Mouse (Mus musculus): ENCODE measurements around the gene Syt11. TPM values are rescaled to one million over a fixed set of nuclear protein-coding genes. Genes with fewer than 3 reads are reported as not detected.

The Syt11 gene
- total and polyA plus RNA-seq, 2 experiments = 0.92 to 1.6 TPM

DNA sequence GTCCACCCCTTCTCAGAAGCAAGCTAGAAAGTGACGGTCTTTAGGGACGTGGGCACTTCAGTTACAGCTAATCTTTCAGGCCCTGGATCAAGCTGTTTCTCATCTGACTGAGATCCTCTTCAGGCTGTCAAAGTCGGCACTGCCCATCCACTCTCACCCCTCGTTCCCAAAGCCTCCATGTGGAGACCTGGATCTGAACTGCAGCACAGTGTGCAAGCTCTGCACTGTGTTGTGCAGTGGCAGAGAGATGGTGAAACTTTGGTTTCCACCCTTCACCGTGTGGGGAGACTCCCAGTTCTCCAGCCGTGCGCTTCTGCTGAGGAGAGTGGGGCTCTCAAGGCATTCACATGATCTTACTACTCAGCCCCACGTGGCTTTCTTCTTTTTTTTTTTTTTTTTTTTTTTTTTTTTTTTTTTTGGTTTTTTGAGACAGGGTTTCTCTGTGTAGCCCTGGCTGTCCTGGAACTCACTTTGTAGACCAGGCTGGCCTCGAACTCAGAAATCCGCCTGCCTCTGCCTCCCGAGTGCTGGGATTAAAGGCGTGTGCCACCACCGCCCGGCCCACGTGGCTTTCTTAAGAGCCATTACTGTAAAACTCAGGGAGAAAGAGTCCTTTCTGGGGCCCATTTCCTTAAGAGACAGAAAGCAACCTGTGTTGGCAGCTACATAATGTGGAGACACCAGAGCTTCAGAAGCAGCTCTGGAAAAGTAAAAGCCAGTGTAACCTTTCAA lies 28.7 kb downstream of the Syt11 start:
- no peak for DNase-seq (ENCODE audit: extremely low read depth, low read depth, low spot score)
- Histone ChIP-seq H3K36me3 (ENCODE audit: control insufficient read depth, insufficient read depth, low read length) (no peaks in the 10 kb centered on the region), H3K79me2 (ENCODE audit: control insufficient read depth, insufficient read depth, low read length) (no peaks in the 10 kb centered on the region), H3K4me3 (ENCODE audit: insufficient read depth, low read depth, low read length) (no peak overlapping the region), H3K27ac (replicated peaks; ENCODE audit: insufficient read depth, low read depth, low read length) (no peak overlapping the region), H3K27me3 (ENCODE audit: control insufficient read depth, insufficient read depth, low read length) (no peaks in the 10 kb centered on the region), H3K4me1 (ENCODE audit: control insufficient read depth, insufficient read depth, low read length) (no peaks in the 10 kb centered on the region), H3K9ac (ENCODE audit: low read depth, low read length) (no peak overlapping the region)
- TF ChIP-seq CTCF (IDR thresholded peaks at IDR 0.05; ENCODE audit: low read depth, low read length) (no peak), POLR2A (IDR thresholded peaks at IDR 0.05; ENCODE audit: extremely low read depth, insufficient read depth, low read length) (no peak)
- WGBS = 89% methylated on average over 14 of the region's 15 CpGs

DNA sequence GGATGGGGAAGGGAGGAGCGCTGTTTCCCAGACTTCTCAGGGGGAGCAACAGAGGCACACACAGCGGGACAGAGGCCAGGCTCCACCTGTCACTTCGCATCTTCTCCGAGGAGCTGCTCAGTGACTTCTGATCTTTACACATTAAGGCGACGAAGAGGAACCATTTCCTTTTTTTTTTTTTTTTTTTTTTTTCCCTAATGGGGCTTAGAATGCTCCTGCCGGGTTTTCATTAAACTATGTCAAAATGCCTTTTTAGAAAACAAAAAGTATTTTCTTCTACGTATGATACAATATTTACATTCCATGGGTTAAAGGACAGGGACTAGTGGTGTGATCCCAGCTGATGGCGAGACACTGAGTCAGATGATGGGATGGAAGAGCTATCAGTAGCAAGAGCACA lies 29.4 kb downstream of the Syt11 start:
- Histone ChIP-seq H3K27me3 (ENCODE audit: control insufficient read depth, insufficient read depth, low read length) (no peaks in the 10 kb centered on the region), H3K79me2 (ENCODE audit: control insufficient read depth, insufficient read depth, low read length) (no peaks in the 10 kb centered on the region), H3K4me3 (ENCODE audit: insufficient read depth, low read depth, low read length) (no peak overlapping the region), H3K27ac (replicated peaks; ENCODE audit: insufficient read depth, low read depth, low read length) (no peak overlapping the region), H3K4me1 (ENCODE audit: control insufficient read depth, insufficient read depth, low read length) (no peaks in the 10 kb centered on the region), H3K9ac (ENCODE audit: low read depth, low read length) (peak overlapping the region; percentile 5; the same call in 1 of the 2 replicates), H3K36me3 (ENCODE audit: control insufficient read depth, insufficient read depth, low read length) (no peaks in the 10 kb centered on the region)
- no peak for DNase-seq (ENCODE audit: extremely low read depth, low read depth, low spot score)
- TF ChIP-seq POLR2A (IDR thresholded peaks at IDR 0.05; ENCODE audit: extremely low read depth, insufficient read depth, low read length) (no peak), CTCF (IDR thresholded peaks at IDR 0.05; ENCODE audit: low read depth, low read length) (no peak)
- 88% methylated on average over 9 of the region's 9 CpGs for WGBS

DNA sequence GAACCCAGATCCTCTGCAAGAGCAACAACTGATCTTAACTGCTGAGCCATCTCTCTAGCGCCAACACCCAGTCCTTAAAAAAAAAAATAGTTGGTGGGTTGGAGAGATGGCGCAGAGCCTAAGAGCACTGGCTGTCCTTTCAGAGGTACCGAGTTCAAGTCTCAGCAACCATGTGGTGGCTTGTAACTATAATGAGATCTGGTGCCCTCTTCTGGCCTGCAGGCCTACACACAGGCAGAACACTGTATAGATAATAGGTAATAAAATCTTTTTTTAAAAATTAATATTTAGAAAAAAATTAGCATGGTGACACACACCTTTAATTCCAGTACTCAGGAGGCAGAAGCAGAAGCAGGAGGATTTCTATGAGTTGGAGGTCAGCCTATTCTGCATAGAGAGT lies 34.8 kb downstream of the Syt11 start:
- H3K36me3 ChIP-seq (ENCODE audit: control insufficient read depth, insufficient read depth, low read length) = no peaks in the 10 kb centered on the region
- TF ChIP-seq POLR2A (IDR thresholded peaks at IDR 0.05; ENCODE audit: extremely low read depth, insufficient read depth, low read length) (no peak), CTCF (IDR thresholded peaks at IDR 0.05; ENCODE audit: low read depth, low read length) (peak; percentile 16; the same call in 1 of the 2 replicates)
- no peak for DNase-seq (ENCODE audit: extremely low read depth, low read depth, low spot score)
- no peak overlapping the region for H3K9ac ChIP-seq (ENCODE audit: low read depth, low read length)
- no peak overlapping the region for H3K27ac ChIP-seq (replicated peaks; ENCODE audit: insufficient read depth, low read depth, low read length)
- 95% methylated on average over 3 of the region's 3 CpGs for WGBS
- no peak overlapping the region for H3K4me3 ChIP-seq (ENCODE audit: insufficient read depth, low read depth, low read length)
- no peaks in the 10 kb centered on the region for H3K27me3 ChIP-seq (ENCODE audit: control insufficient read depth, insufficient read depth, low read length)
- no peaks in the 10 kb centered on the region for H3K79me2 ChIP-seq (ENCODE audit: control insufficient read depth, insufficient read depth, low read length)
- no peaks in the 10 kb centered on the region for H3K4me1 ChIP-seq (ENCODE audit: control insufficient read depth, insufficient read depth, low read length)

DNA sequence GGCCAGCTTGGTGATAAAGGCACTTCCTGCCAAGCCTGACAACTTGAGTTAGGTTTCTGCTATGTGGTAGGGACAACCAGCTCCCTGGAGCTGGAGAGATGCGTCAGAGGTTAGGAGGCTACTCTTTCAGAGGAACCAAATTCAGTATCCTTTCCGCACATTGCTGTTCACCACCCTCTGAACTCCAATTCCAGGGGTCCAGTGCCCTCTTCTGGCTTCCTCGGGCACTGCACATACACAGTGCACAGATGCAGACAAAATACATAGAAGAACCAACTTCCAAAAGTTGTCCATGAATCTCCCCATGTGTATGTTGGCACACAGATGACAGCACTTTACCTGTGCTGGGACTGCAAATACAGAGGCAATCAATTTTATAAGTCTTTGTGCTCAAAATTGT lies 36.3 kb downstream of the Syt11 start:
- H3K9ac ChIP-seq (ENCODE audit: low read depth, low read length) = no peak overlapping the region
- no peaks in the 10 kb centered on the region for H3K27me3 ChIP-seq (ENCODE audit: control insufficient read depth, insufficient read depth, low read length)
- H3K4me3 ChIP-seq (ENCODE audit: insufficient read depth, low read depth, low read length) = no peak overlapping the region
- 14% methylated on average over 3 of the region's 3 CpGs for WGBS
- H3K79me2 ChIP-seq (ENCODE audit: control insufficient read depth, insufficient read depth, low read length) = no peaks in the 10 kb centered on the region
- DNase-seq (ENCODE audit: extremely low read depth, low read depth, low spot score) = peak; percentile 51
- no peaks in the 10 kb centered on the region for H3K36me3 ChIP-seq (ENCODE audit: control insufficient read depth, insufficient read depth, low read length)
- peak; percentile 87 for TF ChIP-seq CTCF (IDR thresholded peaks at IDR 0.05; ENCODE audit: low read depth, low read length)
- TF ChIP-seq POLR2A (IDR thresholded peaks at IDR 0.05; ENCODE audit: extremely low read depth, insufficient read depth, low read length) = no peak
- H3K27ac ChIP-seq (replicated peaks; ENCODE audit: insufficient read depth, low read depth, low read length) = no peak overlapping the region
- no peaks in the 10 kb centered on the region for H3K4me1 ChIP-seq (ENCODE audit: control insufficient read depth, insufficient read depth, low read length)

DNA sequence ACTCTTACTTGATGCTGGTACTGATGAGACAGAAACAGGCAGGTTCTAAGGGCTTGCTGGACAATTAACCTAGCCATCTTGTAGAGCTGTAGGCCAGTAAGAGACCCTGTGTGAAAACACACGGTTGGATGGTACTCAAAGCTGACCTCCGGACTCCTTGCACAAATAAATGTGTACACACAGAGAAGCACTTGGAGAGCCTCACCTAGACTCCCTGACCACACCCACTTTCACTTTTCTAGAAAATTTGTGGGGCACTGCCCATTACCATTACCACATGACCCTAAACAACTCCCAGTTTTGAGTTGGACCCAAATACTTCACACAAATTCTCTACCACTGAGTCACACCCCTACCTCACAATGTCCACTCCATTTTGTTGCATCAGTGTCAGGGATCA lies 38.4 kb downstream of the Syt11 start:
- H3K27me3 ChIP-seq (ENCODE audit: control insufficient read depth, insufficient read depth, low read length) = no peaks in the 10 kb centered on the region
- no peaks in the 10 kb centered on the region for H3K4me1 ChIP-seq (ENCODE audit: control insufficient read depth, insufficient read depth, low read length)
- no peak for DNase-seq (ENCODE audit: extremely low read depth, low read depth, low spot score)
- no peak for TF ChIP-seq POLR2A (IDR thresholded peaks at IDR 0.05; ENCODE audit: extremely low read depth, insufficient read depth, low read length)
- no peak for TF ChIP-seq CTCF (IDR thresholded peaks at IDR 0.05; ENCODE audit: low read depth, low read length)
- WGBS = 40% methylated on average over 2 of the region's 2 CpGs
- H3K36me3 ChIP-seq (ENCODE audit: control insufficient read depth, insufficient read depth, low read length) = no peaks in the 10 kb centered on the region
- no peaks in the 10 kb centered on the region for H3K79me2 ChIP-seq (ENCODE audit: control insufficient read depth, insufficient read depth, low read length)
- H3K27ac ChIP-seq (replicated peaks; ENCODE audit: insufficient read depth, low read depth, low read length) = no peak overlapping the region
- H3K9ac ChIP-seq (ENCODE audit: low read depth, low read length) = no peak overlapping the region
- no peak overlapping the region for H3K4me3 ChIP-seq (ENCODE audit: insufficient read depth, low read depth, low read length)

DNA sequence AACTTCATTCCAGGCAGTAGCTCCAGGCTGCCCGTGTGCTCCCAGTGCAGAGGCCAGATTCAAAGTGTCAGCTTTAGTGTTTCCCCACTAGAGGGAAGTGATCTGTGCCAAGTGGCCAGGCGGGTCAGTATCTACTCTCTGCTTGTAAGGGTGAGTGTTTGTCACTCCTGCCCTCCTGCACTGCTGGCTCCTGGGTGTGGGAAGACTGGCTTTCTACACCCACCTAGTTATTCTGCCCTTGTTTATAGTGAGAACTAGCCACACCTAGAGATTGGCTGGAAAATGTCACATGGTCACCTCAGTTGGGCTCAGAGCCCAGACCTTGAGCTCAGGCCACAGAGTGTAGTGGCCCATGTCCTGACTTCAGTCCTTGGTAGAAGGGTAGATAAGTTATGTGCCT lies 55.9 kb downstream of the Syt11 start:
- peaks cover 8% of the 10 kb centered on the region for H3K36me3 ChIP-seq (ENCODE audit: control insufficient read depth, insufficient read depth, low read length)
- H3K9ac ChIP-seq (ENCODE audit: low read depth, low read length) = no peak overlapping the region
- H3K79me2 ChIP-seq (ENCODE audit: control insufficient read depth, insufficient read depth, low read length) = no peaks in the 10 kb centered on the region; the same call in 1 of the 2 replicates
- H3K27ac ChIP-seq (replicated peaks; ENCODE audit: insufficient read depth, low read depth, low read length) = peak overlapping the region; percentile 25
- peaks cover 16% of the 10 kb centered on the region for H3K4me1 ChIP-seq (ENCODE audit: control insufficient read depth, insufficient read depth, low read length)
- DNase-seq (ENCODE audit: extremely low read depth, low read depth, low spot score) = peak; percentile 91
- H3K27me3 ChIP-seq (ENCODE audit: control insufficient read depth, insufficient read depth, low read length) = no peaks in the 10 kb centered on the region
- 0% methylated on average over 2 of the region's 2 CpGs for WGBS
- H3K4me3 ChIP-seq (ENCODE audit: insufficient read depth, low read depth, low read length) = no peak overlapping the region
- TF ChIP-seq CTCF (IDR thresholded peaks at IDR 0.05; ENCODE audit: low read depth, low read length) = peak; percentile 41
- no peak for TF ChIP-seq POLR2A (IDR thresholded peaks at IDR 0.05; ENCODE audit: extremely low read depth, insufficient read depth, low read length)

Measured in liver, adult 2 months (tissue).